Mouse (Mus musculus): ENCODE results near the gene Dop1a.
"Not testable (repeated sequence)": the region's sequence is repeated elsewhere in the genome, so short reads cannot be mapped to it uniquely, and the experiment has no call there.

The Dop1a gene

DNA sequence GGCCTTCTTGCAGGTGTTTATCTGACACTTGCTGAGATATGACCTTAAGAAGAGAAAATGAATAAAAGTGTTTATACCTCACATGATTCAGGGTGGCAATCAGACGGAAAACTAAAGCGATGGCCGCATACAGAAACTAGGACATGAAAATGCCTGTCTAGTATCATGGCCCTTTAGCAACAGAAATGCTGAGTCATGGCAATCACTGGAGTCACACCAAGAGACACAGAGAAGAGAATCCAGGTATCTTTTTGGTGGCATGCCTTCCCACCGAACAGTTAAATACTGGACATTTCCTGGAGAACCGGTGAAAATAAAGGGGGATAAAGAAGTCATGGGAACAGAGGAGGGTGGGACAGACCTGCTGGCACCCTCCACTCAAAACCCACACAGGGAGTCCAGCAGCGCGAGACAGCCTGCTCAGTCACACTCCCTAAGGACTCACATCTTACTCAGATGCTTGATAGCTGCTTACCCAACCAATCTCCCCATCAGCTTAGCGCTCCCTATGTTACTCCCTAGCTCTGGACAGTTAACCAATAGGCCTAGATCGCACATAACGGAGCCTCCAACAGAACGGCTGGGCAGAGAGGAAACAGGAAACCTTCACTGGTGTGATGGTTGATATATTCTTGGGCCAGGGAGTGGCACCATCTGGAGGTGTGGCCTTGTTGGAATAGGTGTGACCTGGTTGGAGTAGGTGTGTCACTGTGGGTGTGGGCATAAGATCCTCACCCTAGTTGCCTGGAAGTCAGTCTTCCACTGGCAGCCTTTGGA is 120.3 kb downstream of the Dop1a start:
- no peak for DNase-seq

DNA sequence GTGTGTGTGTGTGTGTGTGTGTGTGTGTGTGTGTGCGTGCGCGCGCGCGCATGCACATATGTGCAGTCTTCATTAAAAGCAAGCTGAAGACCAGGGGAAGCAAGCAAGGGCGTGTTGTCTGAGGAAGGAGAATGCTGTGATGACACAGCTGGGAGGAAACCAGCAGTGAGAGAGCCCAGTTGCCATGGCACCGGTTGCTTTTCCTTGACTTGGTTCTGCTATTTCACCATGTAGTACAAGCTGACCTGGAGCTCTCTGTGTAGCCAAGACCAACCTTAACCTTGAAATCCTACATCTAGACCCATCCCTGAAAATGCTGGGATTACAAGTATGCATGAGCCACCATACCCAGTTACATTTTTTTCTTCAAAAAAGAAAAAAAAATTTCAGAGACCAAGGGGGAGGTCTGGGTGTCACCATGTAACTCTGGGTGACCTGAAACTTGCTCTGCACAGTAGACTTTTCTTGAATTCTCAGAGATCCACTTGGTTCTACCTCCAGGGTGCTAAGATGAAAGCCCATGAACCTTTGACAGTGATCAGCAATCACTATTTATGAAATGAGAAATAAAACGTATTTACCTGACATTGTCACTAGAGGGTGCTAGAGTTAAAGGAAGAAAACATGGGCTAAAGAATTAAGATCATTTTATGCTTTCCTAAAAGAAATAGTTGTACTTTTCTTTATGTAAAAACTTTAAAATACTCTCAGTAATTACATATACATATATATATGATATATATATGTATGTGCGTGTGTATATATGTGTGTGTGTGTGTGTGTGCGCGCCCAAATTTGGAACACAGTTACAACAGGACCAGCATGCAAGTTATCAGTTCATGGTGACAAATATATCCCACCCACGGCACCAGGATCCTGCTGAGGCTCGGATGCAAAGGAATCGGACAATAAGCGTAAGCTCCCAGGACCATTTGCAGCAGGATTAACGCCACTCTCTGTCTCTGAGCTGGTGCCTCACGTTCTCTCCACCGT is 126.0 kb downstream of the Dop1a start:
- no peak for DNase-seq

DNA sequence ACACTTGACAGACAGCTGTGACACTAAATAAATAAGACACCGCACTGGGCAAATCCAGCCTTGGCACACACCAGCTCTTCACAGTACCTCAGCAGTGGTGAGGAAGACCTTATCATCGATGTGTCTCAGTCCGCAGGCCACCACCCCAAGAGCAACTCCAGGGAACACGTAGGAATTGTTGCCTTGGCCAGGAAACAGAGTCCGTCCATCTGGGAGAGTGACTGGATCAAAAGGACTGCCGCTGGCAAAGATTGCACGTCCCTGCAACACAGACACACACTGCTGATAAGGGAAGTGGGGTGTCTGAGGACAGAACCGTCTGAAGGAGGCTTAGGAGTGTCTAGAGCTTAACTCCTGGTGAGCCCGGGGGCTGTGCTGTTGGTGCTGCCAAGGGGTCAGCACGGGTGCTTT is 127.4 kb downstream of the Dop1a start:
- peak in 1 of 2 experiments; percentile 52 for DNase-seq

DNA sequence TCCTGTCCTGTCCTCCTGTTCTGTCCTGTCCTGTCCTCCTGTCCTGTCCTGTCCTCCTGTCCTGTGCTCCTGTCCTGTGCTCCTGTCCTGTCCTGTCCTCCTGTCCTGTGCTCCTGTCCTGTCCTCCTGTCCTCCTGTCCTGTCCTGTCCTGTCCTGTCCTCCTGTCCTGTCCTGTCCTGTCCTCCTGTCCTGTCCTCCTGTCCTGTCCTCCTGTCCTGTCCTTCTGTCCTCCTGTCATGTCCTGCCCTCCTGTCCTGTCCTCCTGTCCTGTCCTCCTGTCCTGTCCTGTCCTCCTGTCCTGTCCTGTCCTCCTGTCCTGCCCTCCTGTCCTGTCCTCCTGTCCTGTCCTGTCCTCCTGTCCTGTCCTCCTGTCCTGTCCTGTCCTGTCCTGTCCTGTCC is 130.0 kb downstream of the Dop1a start:
- not testable (repeated sequence) for DNase-seq

DNA sequence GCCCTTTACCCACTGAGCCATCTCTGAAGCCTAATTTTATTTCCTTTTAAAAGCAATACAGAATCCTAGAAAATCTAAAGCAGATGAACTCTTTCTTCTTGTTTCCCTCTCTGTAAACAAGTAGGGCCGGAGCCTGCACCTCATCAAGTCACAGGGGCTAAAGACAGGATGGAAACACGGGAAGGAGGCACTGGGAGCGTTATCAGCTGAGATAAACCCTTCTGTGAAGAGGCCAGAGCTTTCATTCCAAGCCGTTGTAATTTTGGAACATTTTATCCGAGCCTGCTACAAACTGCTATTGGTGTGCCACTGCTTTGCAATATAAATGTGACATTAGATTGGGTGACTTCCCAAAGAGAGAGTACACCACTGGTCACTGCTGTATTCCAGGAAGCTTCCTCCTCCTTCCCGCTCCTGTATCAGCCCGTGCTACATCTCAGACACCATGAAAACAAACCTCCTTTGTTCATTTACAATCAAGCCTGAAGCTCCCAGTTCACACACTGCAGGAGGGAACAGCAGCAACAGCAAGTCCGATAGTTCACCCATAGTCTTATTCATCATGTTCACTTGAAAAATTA is 132.9 kb downstream of the Dop1a start:
- no peak for DNase-seq
